Mouse (Mus musculus) lung, embryonic 14.5 days (tissue): Measurements from ENCODE around the gene Gm17490. TPM values are rescaled to one million over a fixed set of nuclear protein-coding genes. Genes with fewer than 3 reads are reported as not detected.
"Not testable (repeated sequence)": the region's sequence is repeated elsewhere in the genome, so short reads cannot be mapped to it uniquely, and the experiment has no call there.

Experiments
- ATAC-seq: fragments of 200-750 bp; cut with Nextera tagmentation; 2 replicates; pipeline ENCODE4 v1.8.0; 2017; ENCODE audit warnings: mild to moderate bottlenecking, moderate TSS enrichment, moderate library complexity; ENCODE audit not compliant: insufficient read depth
- DNase-seq: peaks from one replicate; pipeline ENCODE4 v3.0.0-alpha.2; 2015
- H3K27ac ChIP-seq: fragments of 300-500 bp; sonication (generic); 2 replicates; pipeline ENCODE4 v1.5.1; 2014; ENCODE audit warnings: low read depth, mild to moderate bottlenecking, moderate library complexity
- H3K27me3 ChIP-seq: fragments of 300-500 bp; sonication (generic); 2 replicates; pipeline ENCODE4 v1.6.1; 2014; ENCODE audit warnings: low read length, control low read depth; ENCODE audit not compliant: insufficient read depth
- H3K36me3 ChIP-seq: fragments of 300-500 bp; sonication (generic); 2 replicates; pipeline ENCODE4 v1.6.1; 2014; ENCODE audit warnings: control low read depth; ENCODE audit not compliant: insufficient read depth
- H3K4me1 ChIP-seq: fragments of 300-500 bp; sonication (generic); 2 replicates; pipeline ENCODE4 v1.6.1; 2014; ENCODE audit warnings: antibody characterized with exemption, control low read depth; ENCODE audit not compliant: insufficient read depth
- H3K4me2 ChIP-seq: fragments of 300-500 bp; sonication (generic); 2 replicates; pipeline ENCODE4 v1.6.1; 2014; ENCODE audit warnings: mild to moderate bottlenecking
- H3K4me3 ChIP-seq: fragments of 300-500 bp; sonication (generic); 2 replicates; pipeline ENCODE4 v1.5.1; 2014; ENCODE audit warnings: low read depth, low read length
- H3K9ac ChIP-seq: fragments of 300-500 bp; sonication (generic); 2 replicates; pipeline ENCODE4 v1.6.1; 2014
- H3K9me3 ChIP-seq: fragments of 300-500 bp; sonication (generic); 2 replicates; pipeline ENCODE4 v1.6.1; 2016; ENCODE audit warnings: low read depth, low read length, control low read depth
- CTCF ChIP-seq: IDR thresholded peaks from 2 replicates; pipeline ENCODE4 v1.5.1; 2016; ENCODE audit warnings: antibody characterized with exemption, low read depth
- WGBS: fragments of 180-500 bp; shearing (Covaris S2); extraction: QIAGEN DNeasy Blood & Tissue Kit; methylation state at CpG from one replicate; pipeline ENCODE4 v1.1.7; 2014; 5-methylcytosine and 5-hydroxymethylcytosine counted together
- polyA plus RNA-seq: library from polyadenylated mRNA; unstranded; fragments of >200 nt; fragmentation: Nextera tagmentation; extraction: Ambion mirVana; gene quantifications from 2 replicates; pipeline ENCODE4 v1.2.1, GENCODE M21; 2014

Gm17490 gene
- polyA plus RNA-seq, 1 experiment from 2014 or later = not detected

DNA sequence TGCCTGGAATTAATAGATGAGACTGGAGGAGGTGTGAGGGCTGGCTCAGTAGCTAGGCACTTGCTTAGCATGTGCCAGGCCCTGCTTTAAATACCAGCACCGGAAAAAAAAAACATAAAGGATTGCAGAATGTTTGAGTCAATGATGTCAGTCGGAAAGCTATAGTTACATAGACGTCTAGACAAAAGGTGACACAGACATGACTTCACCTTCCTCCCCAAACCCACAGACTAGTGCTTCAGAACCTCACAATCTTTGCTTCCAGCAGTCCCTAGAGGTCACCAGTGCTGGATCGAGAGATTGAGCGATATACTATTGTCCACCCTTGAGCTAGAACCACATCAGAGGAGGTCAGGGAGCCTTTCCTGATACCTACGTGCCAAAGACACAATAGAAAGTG lies 9.0 kb upstream of the Gm17490 start:
- Histone ChIP-seq H3K4me3 (no peak overlapping the region), H3K4me1 (no peaks in the 10 kb centered on the region), H3K36me3 (no peaks in the 10 kb centered on the region), H3K9ac (no peak overlapping the region), H3K4me2 (no peak overlapping the region), H3K9me3 (no peaks in the 10 kb centered on the region), H3K27me3 (no peaks in the 10 kb centered on the region), H3K27ac (no peak overlapping the region)
- WGBS = 84% methylated on average over 6 of the region's 6 CpGs
- no peak for TF ChIP-seq CTCF
- DNase-seq = no peak
- no peak for ATAC-seq

DNA sequence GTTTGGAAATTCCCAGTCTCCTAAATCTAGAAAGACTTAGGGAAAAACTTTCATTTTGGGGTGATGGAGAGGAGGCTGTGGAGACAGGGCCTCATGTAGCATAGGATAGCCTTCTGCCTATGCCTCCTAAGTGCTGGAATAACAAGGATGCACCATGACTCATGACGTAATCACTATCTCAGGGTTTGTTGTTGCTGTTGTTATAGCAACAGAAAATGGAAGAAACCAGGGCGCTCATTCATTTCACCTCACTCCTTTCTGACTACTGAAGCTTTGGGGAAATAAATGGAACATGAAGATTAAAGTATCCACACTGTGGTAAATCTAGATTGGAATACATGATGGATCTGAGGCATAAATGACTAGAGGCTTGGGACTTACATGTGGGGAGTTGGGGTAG lies 2.3 kb downstream of the Gm17490 start:
- Histone ChIP-seq H3K9me3 (no peaks in the 10 kb centered on the region), H3K27ac (no peak overlapping the region), H3K27me3 (no peaks in the 10 kb centered on the region), H3K4me1 (no peaks in the 10 kb centered on the region), H3K36me3 (no peaks in the 10 kb centered on the region), H3K9ac (no peak overlapping the region), H3K4me3 (no peak overlapping the region), H3K4me2 (no peak overlapping the region)
- no peak for TF ChIP-seq CTCF
- ATAC-seq (no peak), DNase-seq (no peak)
- WGBS = 88% methylated on average over 2 of the region's 2 CpGs

DNA sequence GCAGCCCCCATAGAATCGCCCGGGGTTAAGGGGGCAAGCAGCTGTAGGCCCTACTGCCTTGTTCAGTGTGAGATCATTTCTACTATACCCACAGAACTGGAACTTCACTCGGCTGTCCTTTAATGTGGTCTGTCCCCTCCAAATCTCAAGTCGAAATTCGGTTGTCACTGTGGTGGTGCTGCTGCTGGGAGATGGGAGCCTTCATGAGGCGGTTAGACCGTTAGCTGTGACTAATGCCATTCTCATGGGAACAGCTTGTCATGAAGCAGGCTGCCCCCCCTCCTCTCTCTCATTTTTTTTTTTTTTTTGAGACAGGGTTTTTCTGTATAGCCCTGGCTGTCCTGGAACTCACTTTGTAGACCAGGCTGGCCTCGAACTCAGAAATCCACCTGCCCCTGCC lies 2.9 kb downstream of the Gm17490 start:
- Histone ChIP-seq H3K4me2 (no peak overlapping the region), H3K9ac (no peak overlapping the region), H3K4me3 (no peak overlapping the region), H3K36me3 (no peaks in the 10 kb centered on the region), H3K9me3 (no peaks in the 10 kb centered on the region), H3K4me1 (no peaks in the 10 kb centered on the region), H3K27ac (no peak overlapping the region), H3K27me3 (no peaks in the 10 kb centered on the region)
- TF ChIP-seq CTCF = no peak
- 87% methylated on average over 7 of the region's 8 CpGs for WGBS
- ATAC-seq (no peak), DNase-seq (no peak)

DNA sequence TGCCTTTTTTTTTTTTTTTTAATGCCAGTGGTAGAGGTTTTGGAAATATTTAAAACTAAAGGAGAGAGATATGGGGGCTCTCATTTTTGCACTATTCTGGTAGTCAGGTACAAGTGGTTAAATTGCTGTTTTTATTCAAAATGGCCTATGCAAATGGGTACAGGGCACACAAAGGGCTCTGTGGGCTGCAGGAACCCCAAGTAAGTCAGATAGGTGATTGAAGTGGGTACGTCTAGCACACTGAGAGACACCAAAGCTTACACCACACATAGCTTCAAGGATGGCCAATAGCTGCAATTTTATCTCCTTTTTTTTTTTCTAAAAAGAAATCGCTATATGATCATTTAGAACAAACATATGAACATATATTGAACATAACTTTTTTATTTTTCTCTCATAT lies 6.5 kb downstream of the Gm17490 start:
- ATAC-seq = no peak
- H3K9ac ChIP-seq = no peak overlapping the region
- H3K4me3 ChIP-seq = no peak overlapping the region
- no peak overlapping the region for H3K4me2 ChIP-seq
- no peaks in the 10 kb centered on the region for H3K36me3 ChIP-seq
- H3K27ac ChIP-seq = no peak overlapping the region
- H3K9me3 ChIP-seq = no peaks in the 10 kb centered on the region
- no peak for TF ChIP-seq CTCF
- no peaks in the 10 kb centered on the region for H3K27me3 ChIP-seq
- 78% methylated on average over 2 of the region's 2 CpGs for WGBS
- no peaks in the 10 kb centered on the region for H3K4me1 ChIP-seq
- DNase-seq = no peak

- TF ChIP-seq CTCF = no peak
- DNase-seq = no peak
- Histone ChIP-seq H3K4me1 (no peaks in the 10 kb centered on the region), H3K9me3 (no peaks in the 10 kb centered on the region), H3K4me3 (no peak overlapping the region), H3K36me3 (no peaks in the 10 kb centered on the region), H3K27me3 (no peaks in the 10 kb centered on the region), H3K27ac (no peak overlapping the region), H3K9ac (no peak overlapping the region), H3K4me2 (no peak overlapping the region)
- 86% methylated on average over 9 of the region's 9 CpGs for WGBS
- no peak for ATAC-seq
Measured at GRCm38 (mm10) chr2:11616846-11617245, 9.2 kb downstream of the Gm17490 start.

DNA sequence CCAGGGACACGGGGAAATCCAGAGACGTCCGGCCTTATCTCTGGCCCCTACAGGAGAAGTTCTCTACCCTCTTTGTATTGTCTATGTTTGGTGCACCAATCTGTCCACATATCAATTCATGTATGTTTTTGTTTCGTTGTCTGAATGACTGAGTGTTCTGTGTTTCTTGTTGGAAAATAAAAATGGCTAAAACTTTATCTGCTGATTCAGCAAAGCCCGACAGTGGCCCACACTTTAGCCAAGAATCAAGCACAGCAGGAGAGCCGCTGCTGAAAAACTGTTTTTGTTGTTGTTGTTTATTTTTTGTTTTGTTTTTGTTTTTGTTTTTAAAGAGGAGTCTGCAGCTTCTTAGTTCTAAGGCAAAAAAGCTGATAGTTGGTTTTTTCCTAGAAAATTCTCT lies 13.1 kb downstream of the Gm17490 start:
- not testable (repeated sequence) for H3K27ac ChIP-seq, H3K9ac ChIP-seq, H3K36me3 ChIP-seq, ATAC-seq, H3K27me3 ChIP-seq, H3K9me3 ChIP-seq, H3K4me3 ChIP-seq, H3K4me1 ChIP-seq, H3K4me2 ChIP-seq, DNase-seq
- 83% methylated on average over 6 of the region's 6 CpGs for WGBS

DNA sequence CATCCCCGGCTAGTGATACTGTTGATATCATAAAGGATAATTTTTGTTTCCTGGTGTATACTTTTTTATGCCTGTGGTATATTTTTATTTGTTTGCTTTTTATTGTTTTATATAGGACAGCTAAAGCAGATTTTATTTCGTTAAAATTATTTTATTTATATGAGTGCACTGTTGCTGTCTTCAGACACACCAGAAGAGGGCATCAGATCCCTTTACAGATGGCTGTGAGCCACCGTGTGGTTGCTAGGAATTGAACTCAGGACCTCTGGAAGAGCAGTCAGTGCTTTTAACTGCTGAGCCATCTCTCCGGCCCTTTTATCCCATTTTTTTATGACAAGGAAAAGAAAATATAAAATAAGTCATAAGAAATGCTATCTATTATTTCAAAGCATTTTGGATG lies 19.3 kb downstream of the Gm17490 start:
- not testable (repeated sequence) for DNase-seq, H3K4me1 ChIP-seq, H3K9me3 ChIP-seq, H3K9ac ChIP-seq, H3K27ac ChIP-seq, H3K27me3 ChIP-seq, H3K4me3 ChIP-seq, H3K36me3 ChIP-seq, ATAC-seq, H3K4me2 ChIP-seq
- WGBS = 83% methylated on average over 4 of the region's 4 CpGs

DNA sequence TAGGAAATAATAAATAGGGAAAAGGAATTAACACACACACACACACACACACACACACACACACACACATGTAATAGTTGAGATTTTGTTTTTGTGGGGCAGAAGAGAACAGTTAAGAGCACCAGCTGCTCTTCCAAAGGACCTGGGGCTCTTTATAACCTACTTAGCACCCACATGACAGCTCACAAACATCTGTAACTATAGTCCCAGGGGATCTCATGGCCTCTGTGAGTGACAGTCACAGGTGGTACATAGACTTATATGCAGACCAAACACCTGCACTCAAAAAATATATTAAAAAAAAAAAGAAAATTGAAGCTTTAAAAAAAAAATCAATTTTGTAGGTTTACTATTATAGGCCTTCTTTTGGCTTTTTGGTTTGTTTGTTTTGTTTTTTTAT lies 21.2 kb downstream of the Gm17490 start:
- no peak overlapping the region for H3K4me3 ChIP-seq
- ATAC-seq (no peak), DNase-seq (no peak)
- H3K9ac ChIP-seq = no peak overlapping the region
- no peaks in the 10 kb centered on the region for H3K27me3 ChIP-seq
- no peak overlapping the region for H3K4me2 ChIP-seq
- H3K36me3 ChIP-seq = peaks cover 14% of the 10 kb centered on the region
- H3K9me3 ChIP-seq = no peaks in the 10 kb centered on the region
- TF ChIP-seq CTCF = no peak
- no peak overlapping the region for H3K27ac ChIP-seq
- 0 out of 2 replicates have a peak, but pooled peaks cover 4% of the 10 kb centered on the region for H3K4me1 ChIP-seq
